Mouse (Mus musculus): ENCODE data around the gene Prl2c5. TPM values are rescaled to one million over a fixed set of nuclear protein-coding genes. Genes with fewer than 3 reads are reported as not detected.
"Not testable (repeated sequence)": the region's sequence is repeated elsewhere in the genome, so short reads cannot be mapped to it uniquely, and the experiment has no call there.

The Prl2c5 gene
- not detected for total RNA-seq (2021)
- polyA plus RNA-seq (2012; rRNA removed), result not detected in 2 replicates
- long read RNA-seq, result 0 reads

- H3K9ac ChIP-seq (ENCODE audit: low read depth, low read length); H3K4me3 ChIP-seq; H3K27ac ChIP-seq; H3K36me3 ChIP-seq (ENCODE audit: control insufficient read depth, insufficient read depth, low read length); DNase-seq; intact Hi-C loops (cut with DNase I); H3K79me2 ChIP-seq (replicated peaks; ENCODE audit: control insufficient read depth, insufficient read depth, low read length); H3K4me1 ChIP-seq (ENCODE audit: control insufficient read depth, insufficient read depth, low read length); H3K27me3 ChIP-seq (ENCODE audit: control insufficient read depth, insufficient read depth, low read length): not testable (repeated sequence)
- 45% methylated on average over 2 of the region's 2 CpGs for WGBS
These were observed at the start of gene Prl2c5 for GRCm38 (mm10) chr13:13182415-13182814. Gene Prl2c5 (plus strand): TSS chr13:13182715.

- H3K27me3 ChIP-seq (ENCODE audit: control insufficient read depth, insufficient read depth, low read length); H3K4me1 ChIP-seq (ENCODE audit: control insufficient read depth, insufficient read depth, low read length); H3K9ac ChIP-seq (ENCODE audit: low read depth, low read length); DNase-seq; intact Hi-C loops (cut with DNase I); H3K4me3 ChIP-seq; H3K27ac ChIP-seq; H3K79me2 ChIP-seq (replicated peaks; ENCODE audit: control insufficient read depth, insufficient read depth, low read length); H3K36me3 ChIP-seq (ENCODE audit: control insufficient read depth, insufficient read depth, low read length): not testable (repeated sequence)
- WGBS, result 66% methylated on average over 5 of the region's 7 CpGs
These were observed 19.6 kb upstream of the Prl2c5 start for GRCm38 (mm10) chr13:13162777-13163485.

- H3K9ac ChIP-seq (ENCODE audit: low read depth, low read length); H3K27me3 ChIP-seq (ENCODE audit: control insufficient read depth, insufficient read depth, low read length); H3K4me3 ChIP-seq; DNase-seq; H3K4me1 ChIP-seq (ENCODE audit: control insufficient read depth, insufficient read depth, low read length); H3K79me2 ChIP-seq (replicated peaks; ENCODE audit: control insufficient read depth, insufficient read depth, low read length); intact Hi-C loops (cut with DNase I); H3K27ac ChIP-seq; H3K36me3 ChIP-seq (ENCODE audit: control insufficient read depth, insufficient read depth, low read length): not testable (repeated sequence)
- WGBS, result 68% methylated on average over 2 of the region's 2 CpGs
These were observed 13.9 kb upstream of the Prl2c5 start for GRCm38 (mm10) chr13:13168631-13169030.

- DNase-seq; H3K4me3 ChIP-seq; H3K36me3 ChIP-seq (ENCODE audit: control insufficient read depth, insufficient read depth, low read length); H3K79me2 ChIP-seq (replicated peaks; ENCODE audit: control insufficient read depth, insufficient read depth, low read length); H3K4me1 ChIP-seq (ENCODE audit: control insufficient read depth, insufficient read depth, low read length); H3K9ac ChIP-seq (ENCODE audit: low read depth, low read length); H3K27ac ChIP-seq; H3K27me3 ChIP-seq (ENCODE audit: control insufficient read depth, insufficient read depth, low read length); intact Hi-C loops (cut with DNase I): not testable (repeated sequence)
- WGBS, result 52% methylated on average over 1 of the region's 1 CpGs
These were observed 8.8 kb upstream of the Prl2c5 start for GRCm38 (mm10) chr13:13173616-13174136.

GRCm38 (mm10) chr13:13175736-13176135 is 6.8 kb upstream of the Prl2c5 start:
- H3K4me1 ChIP-seq (ENCODE audit: control insufficient read depth, insufficient read depth, low read length); H3K27ac ChIP-seq; DNase-seq; H3K79me2 ChIP-seq (replicated peaks; ENCODE audit: control insufficient read depth, insufficient read depth, low read length); H3K4me3 ChIP-seq; intact Hi-C loops (cut with DNase I); H3K36me3 ChIP-seq (ENCODE audit: control insufficient read depth, insufficient read depth, low read length); H3K27me3 ChIP-seq (ENCODE audit: control insufficient read depth, insufficient read depth, low read length); H3K9ac ChIP-seq (ENCODE audit: low read depth, low read length): not testable (repeated sequence)
- 48% methylated on average over 2 of the region's 2 CpGs for WGBS

- DNase-seq; H3K4me3 ChIP-seq; H3K79me2 ChIP-seq (replicated peaks; ENCODE audit: control insufficient read depth, insufficient read depth, low read length); H3K4me1 ChIP-seq (ENCODE audit: control insufficient read depth, insufficient read depth, low read length); H3K36me3 ChIP-seq (ENCODE audit: control insufficient read depth, insufficient read depth, low read length); H3K27ac ChIP-seq; H3K27me3 ChIP-seq (ENCODE audit: control insufficient read depth, insufficient read depth, low read length); intact Hi-C loops (cut with DNase I); H3K9ac ChIP-seq (ENCODE audit: low read depth, low read length): not testable (repeated sequence)
These were observed 28.7 kb downstream of the Prl2c5 start for GRCm38 (mm10) chr13:13211168-13211567.

GRCm38 (mm10) chr13:13216363-13216762 is 33.8 kb downstream of the Prl2c5 start:
- H3K79me2 ChIP-seq (replicated peaks; ENCODE audit: control insufficient read depth, insufficient read depth, low read length); H3K36me3 ChIP-seq (ENCODE audit: control insufficient read depth, insufficient read depth, low read length); H3K27me3 ChIP-seq (ENCODE audit: control insufficient read depth, insufficient read depth, low read length); intact Hi-C loops (cut with DNase I); H3K27ac ChIP-seq; H3K4me1 ChIP-seq (ENCODE audit: control insufficient read depth, insufficient read depth, low read length); H3K9ac ChIP-seq (ENCODE audit: low read depth, low read length); H3K4me3 ChIP-seq; DNase-seq: not testable (repeated sequence)
- 69% methylated on average over 2 of the region's 2 CpGs for WGBS

GRCm38 (mm10) chr13:13220231-13220630 is 37.7 kb downstream of the Prl2c5 start:
- 63% methylated on average over 5 of the region's 5 CpGs for WGBS
- intact Hi-C loops (cut with DNase I); DNase-seq: not testable (repeated sequence)

More at GRCm38 (mm10) chr13:13220231-13220630, 37.7 kb downstream of the Prl2c5 start:
- H3K9ac ChIP-seq (ENCODE audit: low read depth, low read length); H3K79me2 ChIP-seq (replicated peaks; ENCODE audit: control insufficient read depth, insufficient read depth, low read length); H3K4me3 ChIP-seq; H3K27me3 ChIP-seq (ENCODE audit: control insufficient read depth, insufficient read depth, low read length); H3K4me1 ChIP-seq (ENCODE audit: control insufficient read depth, insufficient read depth, low read length); H3K27ac ChIP-seq; H3K36me3 ChIP-seq (ENCODE audit: control insufficient read depth, insufficient read depth, low read length): not testable (repeated sequence)
